Comparison of ENCODE assay signal across 8 mouse cellular contexts in genomic region chr6:91156554-91157236, GRCm38 (mm10). TPM values are rescaled to one million over a fixed set of nuclear protein-coding genes. Genes with fewer than 3 reads are reported as not detected.
DNase-seq lines count a peak whose midpoint lies in the region; ATAC-seq lines count a peak whose summit lies in the region.

TSS of gene Hdac11 (plus strand) at chr6:91156665.

- no peaks in the 10 kb centered on the region for H3K27me3 ChIP-seq in hindbrain, embryonic 16.5 days (replicated peaks; ENCODE audit: control insufficient read depth, insufficient read depth, low read length)

- H3K9ac ChIP-seq in hindbrain, embryonic 16.5 days (ENCODE audit: low read depth, low read length) = peak within 1 kb of the TSS; percentile 83

- peak; percentile 90 for ATAC-seq in hindbrain, embryonic 16.5 days

- peak within 1 kb of the TSS; percentile 82 for H3K4me2 ChIP-seq in hindbrain, embryonic 16.5 days (ENCODE audit: low read length)

- H3K4me3 ChIP-seq in hindbrain, embryonic 16.5 days (ENCODE audit: low read length) = peak within 1 kb of the TSS; percentile 70
- peak within 1 kb of the TSS; percentile 10; the same call in 1 of the 2 replicates for H3K4me3 ChIP-seq in macrophage (ENCODE audit: inconsistent target)

- H3K36me3 ChIP-seq in hindbrain, embryonic 16.5 days (ENCODE audit: control insufficient read depth, insufficient read depth, low read length) = no peaks in the 10 kb centered on the region
- H3K36me3 ChIP-seq in macrophage (ENCODE audit: inconsistent target) = no peaks in the 10 kb centered on the region

- H3K9me3 ChIP-seq in hindbrain, embryonic 16.5 days (ENCODE audit: control insufficient read depth, low read length) = no peaks in the 10 kb centered on the region

- WGBS in hindbrain, embryonic 16.5 days = under 1% methylated on average over 29 of the region's 42 CpGs
- WGBS in macrophage (ENCODE audit: missing documents) = 2% methylated on average over 21 of the region's 42 CpGs

- H3K27ac ChIP-seq in hindbrain, embryonic 16.5 days (ENCODE audit: low read depth, low read length) = peak within 1 kb of the TSS; percentile 85
- no peak within 1 kb of the TSS for H3K27ac ChIP-seq in macrophage

- peaks cover 78% of the 10 kb centered on the region for H3K4me1 ChIP-seq in hindbrain, embryonic 16.5 days (ENCODE audit: control insufficient read depth, insufficient read depth, low read depth, low read length)

- H3K79me2 ChIP-seq in macrophage (ENCODE audit: inconsistent target) = no peaks in the 10 kb centered on the region

- DNase-seq in WW6 (ENCODE audit: low read depth, low spot score) = peak; percentile 75
- DNase-seq in cerebellum, postnatal 4 days (ENCODE audit: low spot score in 2 of 2) = peak; percentile 71 to 80
- DNase-seq in gastrocnemius, adult 18-20 months (ENCODE audit: low spot score) = peak; percentile 87
- DNase-seq in left cerebral cortex, adult 18-20 months (ENCODE audit: low spot score in 2 of 2) = peak; percentile 87 to 94
- peak; percentile 97 for DNase-seq in right cerebral cortex, adult 18-20 months
- DNase-seq in urinary bladder, postnatal 10 days (ENCODE audit: low spot score) = peak; percentile 42

RNA-seq across cellular contexts. Expression of gene Hdac11, which starts in this region (rescaled TPM):
- 1 to 10 TPM; 6.7 to 7.2 TPM for total RNA-seq in gastrocnemius, adult 18-20 months (2021)
- polyA plus RNA-seq in hindbrain, embryonic 16.5 days (2015; fragmentation: Nextera tagmentation; extraction: Ambion mirVana) = 50.1 and 53.5 TPM in 2 replicates
- 100 to 1,000 TPM; 170 to 186 TPM for total RNA-seq in left cerebral cortex, adult 18-20 months (2021)
- 1 to 10 TPM in 17 of 26 experiments, under 1 TPM in 5, not detected in 4; 0.50 to 9.6 (median 2.3) TPM for total RNA-seq in macrophage (2018; cell fraction: chromatin; rRNA removed)
- 1 to 10 TPM in 6 of 26 experiments, under 1 TPM in 20; 0.27 to 1.5 (median 0.70) TPM for total RNA-seq in macrophage (2018; cell fraction: cytosol; rRNA removed)
- total RNA-seq in macrophage (2018; cell fraction: nucleus; rRNA removed) = 1 to 10 TPM in 12 of 26 experiments, under 1 TPM in 12, not detected in 2; 0.26 to 4.5 (median 1.0) TPM
- 0.55 to 1.4 TPM (median 0.77 TPM) in 3 replicates for polyA plus RNA-seq in macrophage (2018)

Comparison
In these comparisons a context has a peak if more than half of its experiments do, and no peak if none do; other contexts are left out.
1. RNA of gene Hdac11 (total RNA-seq): 170 to 186 TPM in left cerebral cortex, adult 18-20 months; 6.7 to 7.2 TPM in gastrocnemius, adult 18-20 months; every median in the first group is over 10 times any median in the second.
2. RNA of gene Hdac11 (polyA plus RNA-seq): 50.1 to 53.5 TPM in hindbrain, embryonic 16.5 days; 0.55 to 1.4 TPM in macrophage; every median in the first group is over 10 times any median in the second.
3. DNase-seq: peak in every context shown above with its lines; median percentile 97 in right cerebral cortex, adult 18-20 months; 90 in left cerebral cortex, adult 18-20 months; 87 in gastrocnemius, adult 18-20 months; 76 in cerebellum, postnatal 4 days; 75 in WW6; 42 in urinary bladder, postnatal 10 days.